Mouse (Mus musculus) hindbrain, embryonic 15.5 days (tissue): Measurements from ENCODE around the gene Rufy4. TPM values are rescaled to one million over a fixed set of nuclear protein-coding genes. Genes with fewer than 3 reads are reported as not detected.

ENCODE experiments used
- ATAC-seq: fragments of 200-750 bp; cut with Nextera tagmentation; 2 replicates; pipeline ENCODE4 v1.8.0; 2017; ENCODE audit warnings: low read depth, moderate number of reproducible peaks, moderate TSS enrichment; ENCODE audit not compliant: low FRiP score
- H3K27ac ChIP-seq: fragments of 300-500 bp; sonication (generic); replicated peaks from 2 replicates; pipeline ENCODE4 v1.5.1; 2015; ENCODE audit warnings: mild to moderate bottlenecking, inconsistent platforms
- H3K27me3 ChIP-seq: fragments of 300-500 bp; sonication (generic); 2 replicates; pipeline ENCODE4 v1.6.1; 2015; ENCODE audit warnings: control low read depth, inconsistent platforms
- H3K36me3 ChIP-seq: fragments of 300-500 bp; sonication (generic); 2 replicates; pipeline ENCODE4 v1.6.1; 2015; ENCODE audit warnings: control low read depth, inconsistent platforms
- H3K4me1 ChIP-seq: fragments of 300-500 bp; sonication (generic); replicated peaks from 2 replicates; pipeline ENCODE4 v1.6.1; 2015; ENCODE audit warnings: control low read depth, inconsistent platforms
- H3K4me2 ChIP-seq: fragments of 300-500 bp; sonication (generic); 2 replicates; pipeline ENCODE4 v1.6.1; 2015; ENCODE audit warnings: moderate library complexity, mild to moderate bottlenecking, inconsistent platforms
- H3K4me3 ChIP-seq: fragments of 300-500 bp; sonication (generic); 2 replicates; pipeline ENCODE4 v1.5.1; 2015; ENCODE audit warnings: mild to moderate bottlenecking, inconsistent platforms
- H3K9ac ChIP-seq: fragments of 300-500 bp; sonication (generic); 2 replicates; pipeline ENCODE4 v1.6.1; 2015; ENCODE audit warnings: inconsistent platforms
- H3K9me3 ChIP-seq: fragments of 300-500 bp; sonication (generic); 2 replicates; pipeline ENCODE4 v1.6.1; 2016; ENCODE audit warnings: control low read depth, inconsistent platforms
- WGBS: fragments of 180-500 bp; shearing (Covaris S2); methylation state at CpG from one replicate; pipeline ENCODE4 v1.1.7; 2015; 5-methylcytosine and 5-hydroxymethylcytosine counted together
- polyA plus RNA-seq: library from polyadenylated mRNA; unstranded; fragments of >200 nt; fragmentation: Nextera tagmentation; extraction: Ambion mirVana; gene quantifications from 2 replicates; pipeline ENCODE4 v1.2.1, GENCODE M21; 2015

Gene Rufy4
- polyA plus RNA-seq, 1 experiment from 2014 or later, result 0.30 TPM

DNA sequence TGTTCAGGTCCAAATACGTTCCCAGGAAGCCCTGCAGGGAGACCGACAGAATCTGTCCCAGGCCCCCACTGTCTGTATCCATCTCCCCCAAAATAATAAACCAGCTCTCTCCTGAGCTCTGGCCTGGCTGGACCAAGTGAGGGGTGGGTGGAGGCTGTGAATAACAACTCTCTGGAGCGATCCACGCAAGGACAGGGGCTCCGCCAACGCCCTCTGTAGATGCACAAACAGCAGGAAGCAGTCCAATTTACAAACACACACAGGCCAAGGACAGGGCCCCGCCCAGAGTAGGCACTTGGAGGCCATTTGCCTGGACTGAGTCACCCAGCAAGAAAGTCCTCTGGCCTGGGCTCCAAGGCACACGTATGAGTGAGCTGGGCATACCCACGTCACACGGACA is 33.1 kb upstream of the Rufy4 start:
- no peaks in the 10 kb centered on the region for H3K9me3 ChIP-seq
- H3K27me3 ChIP-seq, result no peaks in the 10 kb centered on the region; the same call in 1 of the 2 replicates
- peaks cover 27% of the 10 kb centered on the region for H3K4me1 ChIP-seq
- no peak overlapping the region for H3K9ac ChIP-seq
- ATAC-seq, result no peak
- H3K36me3 ChIP-seq, result no peaks in the 10 kb centered on the region
- 56% methylated on average over 10 of the region's 10 CpGs for WGBS
- no peak overlapping the region for H3K4me2 ChIP-seq
- H3K4me3 ChIP-seq, result no peak overlapping the region
- H3K27ac ChIP-seq, result no peak overlapping the region

- Histone ChIP-seq H3K9me3 (no peaks in the 10 kb centered on the region), H3K4me3 (no peak overlapping the region), H3K9ac (no peak overlapping the region), H3K36me3 (no peaks in the 10 kb centered on the region), H3K4me2 (no peak overlapping the region), H3K4me1 (peaks cover 39% of the 10 kb centered on the region), H3K27me3 (no peaks in the 10 kb centered on the region; the same call in 1 of the 2 replicates), H3K27ac (no peak overlapping the region)
- no peak for ATAC-seq
- WGBS, result 85% methylated on average over 5 of the region's 5 CpGs
Measured at GRCm38 (mm10) chr1:74093447-74093846, 31.9 kb upstream of the Rufy4 start.

- peaks cover 45% of the 10 kb centered on the region for H3K4me1 ChIP-seq
- H3K36me3 ChIP-seq, result no peaks in the 10 kb centered on the region
- no peak overlapping the region; the same call in 1 of the 2 replicates for H3K27ac ChIP-seq
- ATAC-seq, result peak; percentile 20; the same call in 1 of the 2 replicates
- H3K4me3 ChIP-seq, result no peak overlapping the region
- no peak overlapping the region for H3K9ac ChIP-seq
- 45% methylated on average over 7 of the region's 7 CpGs for WGBS
- no peak overlapping the region for H3K4me2 ChIP-seq
- no peaks in the 10 kb centered on the region for H3K9me3 ChIP-seq
- peaks cover 3% of the 10 kb centered on the region; the same call in 1 of the 2 replicates for H3K27me3 ChIP-seq
Measured at GRCm38 (mm10) chr1:74094497-74095270, 30.7 kb upstream of the Rufy4 start.

DNA sequence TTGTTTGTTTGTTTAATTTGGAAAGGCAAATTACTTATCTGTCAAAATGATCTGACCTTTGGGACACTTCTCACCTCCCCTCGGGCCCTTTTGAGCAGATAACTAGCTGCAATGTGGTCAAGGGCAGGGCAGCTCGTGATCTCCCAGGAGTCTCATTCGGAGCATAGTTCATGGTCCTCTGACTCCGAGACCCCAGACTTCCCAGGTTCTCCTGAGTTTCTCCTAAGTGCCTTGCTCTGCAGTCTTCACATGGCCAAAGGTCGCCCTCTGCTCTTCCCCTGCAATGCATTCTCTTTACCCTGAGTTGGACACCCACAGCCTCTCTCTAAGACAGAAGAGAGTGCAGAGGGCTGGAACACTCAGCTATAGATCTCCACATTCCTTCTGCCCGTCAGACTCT is 30.0 kb upstream of the Rufy4 start:
- no peaks in the 10 kb centered on the region for H3K36me3 ChIP-seq
- no peak overlapping the region for H3K27ac ChIP-seq
- H3K4me3 ChIP-seq, result no peak overlapping the region
- no peak for ATAC-seq
- peaks cover 47% of the 10 kb centered on the region for H3K4me1 ChIP-seq
- H3K9ac ChIP-seq, result no peak overlapping the region
- WGBS, result 64% methylated on average over 6 of the region's 6 CpGs
- H3K27me3 ChIP-seq, result peaks cover 9% of the 10 kb centered on the region; the same call in 1 of the 2 replicates
- no peaks in the 10 kb centered on the region for H3K9me3 ChIP-seq
- no peak overlapping the region for H3K4me2 ChIP-seq

GRCm38 (mm10) chr1:74095728-74096127 is 29.6 kb upstream of the Rufy4 start:
- H3K27ac ChIP-seq, result no peak overlapping the region
- H3K4me2 ChIP-seq, result no peak overlapping the region
- peaks cover 9% of the 10 kb centered on the region for H3K27me3 ChIP-seq
- no peaks in the 10 kb centered on the region for H3K36me3 ChIP-seq
- ATAC-seq, result no peak
- no peak overlapping the region for H3K9ac ChIP-seq
- no peak overlapping the region for H3K4me3 ChIP-seq
- H3K9me3 ChIP-seq, result no peaks in the 10 kb centered on the region
- 58% methylated on average over 3 of the region's 3 CpGs for WGBS
- peaks cover 47% of the 10 kb centered on the region for H3K4me1 ChIP-seq

- H3K4me3 ChIP-seq, result peak overlapping the region; percentile 60
- no peaks in the 10 kb centered on the region for H3K36me3 ChIP-seq
- H3K27me3 ChIP-seq, result peaks cover 9% of the 10 kb centered on the region
- H3K4me1 ChIP-seq, result peaks cover 50% of the 10 kb centered on the region
- WGBS, result under 1% methylated on average over 56 of the region's 58 CpGs
- H3K4me2 ChIP-seq, result peak overlapping the region; percentile 99
- peak overlapping the region; percentile 63 for H3K27ac ChIP-seq
- ATAC-seq, result peak; percentile 54
- H3K9me3 ChIP-seq, result no peaks in the 10 kb centered on the region
- H3K9ac ChIP-seq, result peak overlapping the region; percentile 67
Measured at GRCm38 (mm10) chr1:74098004-74099000, 27.0 kb upstream of the Rufy4 start.

DNA sequence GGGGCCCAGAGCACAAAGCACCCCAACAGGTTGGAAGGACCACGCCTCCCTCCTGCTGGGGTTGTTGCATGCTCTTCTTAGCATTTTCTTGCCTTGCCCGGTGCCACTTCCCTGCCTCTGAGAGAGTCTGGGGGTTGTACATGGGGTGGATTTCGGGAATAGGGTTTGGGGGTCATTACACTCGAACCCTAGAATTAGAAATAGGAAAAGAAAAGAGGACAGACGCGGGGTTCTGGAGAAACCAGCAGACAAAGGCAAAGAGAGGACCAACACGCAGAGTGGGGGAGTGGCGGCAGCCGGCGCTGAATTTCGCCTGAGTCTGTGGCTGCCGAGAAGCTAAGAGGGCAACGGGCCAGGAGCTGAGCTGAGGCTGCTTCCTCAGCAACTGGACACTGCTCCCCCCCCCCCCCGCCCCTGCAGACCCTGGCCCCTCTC is 26.3 kb upstream of the Rufy4 start:
- Histone ChIP-seq H3K27me3 (peaks cover 9% of the 10 kb centered on the region), H3K4me2 (peak overlapping the region; percentile 99), H3K9me3 (no peaks in the 10 kb centered on the region), H3K4me1 (peaks cover 57% of the 10 kb centered on the region), H3K4me3 (peak overlapping the region; percentile 60), H3K9ac (peak overlapping the region; percentile 67), H3K36me3 (no peaks in the 10 kb centered on the region), H3K27ac (peak overlapping the region; percentile 63)
- 2% methylated on average over 13 of the region's 14 CpGs for WGBS
- peak; percentile 20; the same call in 1 of the 2 replicates for ATAC-seq

DNA sequence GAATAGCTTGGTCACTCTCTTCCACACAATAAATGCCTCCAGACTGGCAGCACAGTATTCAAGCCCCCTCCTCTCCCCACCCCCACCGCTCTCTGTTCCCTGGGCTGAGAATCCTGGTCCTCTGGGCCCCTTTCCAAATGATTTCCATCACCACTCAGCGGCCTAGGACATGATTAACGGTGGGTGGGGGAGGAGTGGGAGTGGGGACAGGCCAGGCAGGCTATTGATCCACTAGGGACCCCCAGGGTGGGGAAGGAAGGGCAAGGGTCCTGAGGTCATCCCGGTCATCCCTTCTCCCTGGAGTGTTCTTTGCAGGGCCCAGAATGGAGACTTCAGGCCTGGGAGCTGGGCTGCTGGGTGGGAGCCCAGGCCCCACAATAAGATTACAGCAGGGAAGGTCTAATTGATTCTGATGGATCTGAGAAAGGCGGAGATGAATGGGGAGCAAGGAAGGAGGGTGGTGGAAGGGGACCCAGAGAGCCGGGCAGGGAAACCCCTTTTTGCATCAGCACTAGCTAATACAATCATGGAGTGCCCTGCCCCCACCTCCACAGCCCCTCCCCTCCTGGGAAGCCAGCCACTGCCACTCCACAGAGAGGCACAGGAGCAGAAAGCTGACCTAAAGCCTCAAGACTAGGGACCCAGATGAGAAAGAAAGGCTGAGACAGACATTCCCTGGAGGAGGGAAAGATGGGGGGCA is 21.5 kb upstream of the Rufy4 start:
- peak; percentile 74 for ATAC-seq
- 13% methylated on average over 6 of the region's 6 CpGs for WGBS

GRCm38 (mm10) chr1:74105660-74106059 is 19.7 kb upstream of the Rufy4 start:
- no peaks in the 10 kb centered on the region for H3K9me3 ChIP-seq
- H3K4me2 ChIP-seq, result no peak overlapping the region
- no peaks in the 10 kb centered on the region for H3K36me3 ChIP-seq
- H3K4me1 ChIP-seq, result peaks cover 44% of the 10 kb centered on the region
- ATAC-seq, result no peak
- H3K27ac ChIP-seq, result no peak overlapping the region
- no peak overlapping the region for H3K9ac ChIP-seq
- H3K4me3 ChIP-seq, result no peak overlapping the region
- 70% methylated on average over 4 of the region's 4 CpGs for WGBS
- no peaks in the 10 kb centered on the region; the same call in 1 of the 2 replicates for H3K27me3 ChIP-seq

More for the DNA sequence above, 21.5 kb upstream of the Rufy4 start:
- H3K27me3 ChIP-seq, result peaks cover 9% of the 10 kb centered on the region
- H3K36me3 ChIP-seq, result no peaks in the 10 kb centered on the region
- no peaks in the 10 kb centered on the region for H3K9me3 ChIP-seq
- no peak overlapping the region for H3K4me2 ChIP-seq
- peak overlapping the region; percentile 70 for H3K27ac ChIP-seq
- H3K9ac ChIP-seq, result no peak overlapping the region
- no peak overlapping the region for H3K4me3 ChIP-seq
- peaks cover 47% of the 10 kb centered on the region for H3K4me1 ChIP-seq

GRCm38 (mm10) chr1:74106214-74106613 is 19.1 kb upstream of the Rufy4 start:
- Histone ChIP-seq H3K4me3 (no peak overlapping the region), H3K9me3 (no peaks in the 10 kb centered on the region), H3K4me1 (peaks cover 50% of the 10 kb centered on the region), H3K4me2 (no peak overlapping the region), H3K36me3 (no peaks in the 10 kb centered on the region), H3K9ac (no peak overlapping the region), H3K27ac (no peak overlapping the region), H3K27me3 (no peaks in the 10 kb centered on the region)
- 76% methylated on average over 6 of the region's 6 CpGs for WGBS
- no peak for ATAC-seq

DNA sequence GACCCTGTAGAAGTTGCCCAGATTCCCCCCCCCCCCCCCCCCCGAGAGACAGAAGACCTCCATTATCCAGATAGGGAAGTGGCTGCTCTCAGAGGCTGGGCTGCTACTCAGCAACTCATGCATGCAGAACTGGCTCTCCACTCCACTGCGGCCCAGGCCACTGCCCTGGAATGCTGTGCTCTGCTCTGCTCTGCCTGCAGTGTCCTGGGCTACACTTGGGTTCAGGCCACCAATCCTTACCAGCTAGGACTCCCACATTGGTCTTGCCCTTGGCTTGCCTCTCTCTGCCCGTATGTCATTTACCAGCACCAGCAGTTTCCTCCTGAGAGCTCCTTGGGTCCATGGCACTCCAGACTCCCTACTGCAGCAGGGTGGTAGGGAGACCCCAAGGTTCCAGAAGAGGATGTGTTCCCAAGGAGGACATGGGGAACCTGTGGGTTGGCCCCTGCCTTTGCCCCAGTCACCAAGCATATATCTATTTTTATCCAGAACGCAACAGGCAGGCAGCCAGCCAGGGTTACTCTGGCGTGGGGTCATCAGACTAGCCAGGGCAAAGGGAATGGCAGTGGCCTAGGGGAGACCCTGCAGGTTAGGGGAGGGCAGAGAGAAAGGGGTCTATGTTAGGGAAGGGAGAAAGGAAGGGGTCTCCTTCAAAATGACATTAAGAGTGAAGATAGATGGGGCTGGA is 17.3 kb upstream of the Rufy4 start:
- Histone ChIP-seq H3K4me3 (no peak overlapping the region), H3K27ac (no peak overlapping the region), H3K4me2 (no peak overlapping the region), H3K36me3 (no peaks in the 10 kb centered on the region), H3K9ac (no peak overlapping the region), H3K27me3 (no peaks in the 10 kb centered on the region), H3K9me3 (no peaks in the 10 kb centered on the region), H3K4me1 (peaks cover 56% of the 10 kb centered on the region)
- WGBS, result 70% methylated on average over 4 of the region's 5 CpGs
- ATAC-seq, result no peak
